Mouse (Mus musculus) heart, embryonic 14.5 days (tissue): Measurements from ENCODE around the gene Sirt3. TPM values are rescaled to one million over a fixed set of nuclear protein-coding genes. Genes with fewer than 3 reads are reported as not detected.

ENCODE experiments used
- ATAC-seq: fragments of 200-750 bp; cut with Nextera tagmentation; 2 replicates; pipeline ENCODE4 v1.8.0; 2017; ENCODE audit warnings: low read depth, moderate TSS enrichment; ENCODE audit not compliant: insufficient number of reproducible peaks, insufficient read depth, low FRiP score
- H3K27ac ChIP-seq, 2 experiments: fragments of 200-500 bp in 1 of 2; fragments of 300-500 bp in 1 of 2; sonication (generic) in 1 of 2; replicated peaks in 1 of 2; 2 replicates each; pipeline ENCODE4 v1.5.1; 2012 to 2014; ENCODE audit warnings: low read depth in 2 of 2, low read length in 2 of 2, control low read depth in 1 of 2, mild to moderate bottlenecking in 1 of 2, mixed read lengths in 1 of 2; ENCODE audit not compliant: control insufficient read depth in 1 of 2, insufficient read depth in 1 of 2
- H3K27me3 ChIP-seq: fragments of 300-500 bp; sonication (generic); 2 replicates; pipeline ENCODE4 v1.6.1; 2014; ENCODE audit warnings: mild to moderate bottlenecking, low read length, control low read depth; ENCODE audit not compliant: control insufficient read depth, insufficient read depth
- H3K36me3 ChIP-seq: fragments of 300-500 bp; sonication (generic); 2 replicates; pipeline ENCODE4 v1.6.1; 2014; ENCODE audit warnings: mild to moderate bottlenecking, control low read depth, low read length, mixed read lengths; ENCODE audit not compliant: control insufficient read depth, insufficient read depth
- H3K4me1 ChIP-seq, 2 experiments: fragments of 200-500 bp in 1 of 2; fragments of 300-500 bp in 1 of 2; sonication (generic) in 1 of 2; 2 replicates each; pipeline ENCODE4 v1.6.1; 2012 to 2014; ENCODE audit warnings: low read length in 2 of 2, control low read depth in 1 of 2, mixed read lengths in 1 of 2; ENCODE audit not compliant: control insufficient read depth in 2 of 2, insufficient read depth in 2 of 2
- H3K4me2 ChIP-seq: fragments of 300-500 bp; sonication (generic); 2 replicates; pipeline ENCODE4 v1.6.1; 2014; ENCODE audit warnings: mild to moderate bottlenecking, low read length
- H3K4me3 ChIP-seq, 2 experiments: fragments of 200-500 bp in 1 of 2; fragments of 300-500 bp in 1 of 2; sonication (generic) in 1 of 2; 2 replicates each; pipeline ENCODE4 v1.5.1; 2012 to 2014; ENCODE audit warnings: low read length in 2 of 2, mild to moderate bottlenecking in 2 of 2, control low read depth in 1 of 2, low read depth in 1 of 2, moderate library complexity in 1 of 2; ENCODE audit not compliant: control insufficient read depth in 1 of 2, insufficient read depth in 1 of 2
- H3K9ac ChIP-seq: fragments of 300-500 bp; sonication (generic); 2 replicates; pipeline ENCODE4 v1.6.1; 2014; ENCODE audit warnings: mild to moderate bottlenecking, low read length
- H3K9me3 ChIP-seq: fragments of 300-500 bp; sonication (generic); 2 replicates; pipeline ENCODE4 v1.6.1; 2016; ENCODE audit warnings: low read length, control low read depth; ENCODE audit not compliant: control insufficient read depth
- WGBS: fragments of 180-500 bp; shearing (Covaris S2); extraction: QIAGEN DNeasy Blood & Tissue Kit; methylation state at CpG from one replicate; pipeline ENCODE4 v1.1.7; 2014; 5-methylcytosine and 5-hydroxymethylcytosine counted together
- polyA plus RNA-seq: library from polyadenylated mRNA; unstranded; fragments of >200 nt; fragmentation: Nextera tagmentation; extraction: Ambion mirVana; gene quantifications from 2 replicates; pipeline ENCODE4 v1.2.1, GENCODE M21; 2014

Gene Sirt3
- polyA plus RNA-seq, 1 experiment from 2014 or later = 48.4 TPM

DNA sequence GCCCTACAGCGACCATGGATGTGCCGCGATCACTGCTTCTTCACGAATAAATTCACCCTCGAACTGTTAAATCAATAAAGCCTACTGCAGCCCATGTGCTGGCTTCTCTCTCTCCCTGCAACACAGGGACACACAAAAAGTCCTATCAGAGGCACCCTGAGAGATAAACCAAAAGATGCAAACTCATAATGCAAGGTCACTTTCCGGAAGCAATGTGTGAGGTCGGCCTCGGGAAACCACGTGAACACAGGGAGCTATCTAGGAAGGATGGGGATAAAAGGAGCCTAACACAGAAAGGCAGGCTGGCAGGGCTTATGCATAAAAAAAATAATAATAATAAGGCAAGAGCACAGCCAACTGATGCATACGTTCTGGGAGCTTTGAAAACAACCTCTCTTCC lies 35.4 kb downstream of the Sirt3 start:
- no peak for ATAC-seq
- Histone ChIP-seq H3K4me2 (no peak overlapping the region), H3K9me3 (no peaks in the 10 kb centered on the region), H3K36me3 (peaks cover 4% of the 10 kb centered on the region), H3K27me3 (peaks cover 23% of the 10 kb centered on the region), H3K9ac (no peak overlapping the region), H3K27ac (no peak overlapping the region), H3K4me1 (peaks cover 0 to 5% of the 10 kb centered on the region in 2 experiments; a peak in 3 of 4 replicates), H3K4me3 (no peak overlapping the region)
- WGBS = 71% methylated on average over 10 of the region's 10 CpGs

DNA sequence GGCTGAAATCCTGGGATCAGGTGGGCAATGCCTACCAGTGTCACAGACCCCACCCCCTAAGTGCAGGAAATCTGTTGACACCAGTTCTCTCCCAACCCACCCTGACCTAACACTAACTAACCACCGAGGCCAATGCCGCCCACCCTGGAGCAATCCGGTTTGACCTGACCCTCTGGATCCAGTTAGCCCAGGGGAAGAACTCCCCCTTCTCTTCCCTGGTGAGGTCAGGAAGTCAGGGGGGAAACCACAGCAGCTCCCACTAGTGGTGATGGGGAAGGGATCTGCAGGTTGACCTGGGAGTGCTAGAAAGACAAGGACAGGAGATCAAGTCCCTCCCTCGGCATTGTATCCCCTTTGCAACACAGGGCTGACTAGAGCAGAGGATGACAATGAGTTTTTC lies 36.4 kb downstream of the Sirt3 start:
- Histone ChIP-seq H3K4me1 (peaks cover 0 to 5% of the 10 kb centered on the region in 2 experiments; a peak in 3 of 4 replicates), H3K9ac (no peak overlapping the region), H3K4me2 (no peak overlapping the region), H3K27ac (no peak overlapping the region), H3K27me3 (peaks cover 30% of the 10 kb centered on the region), H3K9me3 (no peaks in the 10 kb centered on the region), H3K36me3 (no peaks in the 10 kb centered on the region), H3K4me3 (no peak overlapping the region)
- 68% methylated on average over 4 of the region's 4 CpGs for WGBS
- ATAC-seq = no peak

DNA sequence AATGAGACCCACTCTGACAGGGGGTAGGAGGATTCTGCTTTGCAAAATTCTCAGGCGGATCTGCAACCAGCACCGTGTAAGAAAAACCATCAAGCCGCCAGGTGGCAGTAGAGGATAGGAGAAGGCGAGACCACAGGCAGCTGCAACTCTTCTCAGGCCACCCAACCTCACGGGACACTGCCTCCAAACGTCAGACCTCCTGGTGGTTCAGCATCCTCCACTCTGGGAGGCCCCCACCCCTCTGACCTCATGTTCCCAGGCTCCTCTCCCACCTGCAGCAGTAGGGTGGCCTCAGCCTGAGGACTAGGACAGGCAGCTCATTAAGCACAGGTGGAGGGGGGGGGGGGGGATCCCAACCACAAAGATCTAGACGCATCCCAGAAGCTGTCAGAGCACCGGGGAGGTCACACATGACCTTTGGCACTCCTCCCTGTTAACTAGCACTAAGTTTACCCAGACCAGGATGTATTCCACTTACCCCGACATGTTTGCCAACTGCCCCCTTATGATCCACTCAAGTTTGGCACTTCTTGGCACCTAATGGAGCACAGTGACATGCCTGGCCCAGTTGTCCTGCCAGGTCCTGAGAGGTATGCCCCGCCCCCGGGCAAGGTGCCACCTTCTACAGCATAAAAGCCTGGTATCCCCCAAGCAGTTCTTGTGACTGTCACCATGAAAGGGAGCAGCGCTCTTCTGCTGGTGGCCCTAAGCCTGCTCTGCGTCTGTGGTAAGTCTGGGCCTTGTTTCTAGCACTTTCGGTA lies 37.0 kb downstream of the Sirt3 start, which contains the start of gene Scgb1c1:
Scgb1c1 (plus strand) TSS at position 643 of the 761 bp plus-strand sequence.
- H3K27me3 ChIP-seq = peaks cover 36% of the 10 kb centered on the region
- H3K27ac ChIP-seq = no peak within 1 kb of the TSS
- no peak within 1 kb of the TSS for H3K4me2 ChIP-seq
- H3K9ac ChIP-seq = no peak within 1 kb of the TSS
- WGBS = 25% methylated on average over 14 of the region's 14 CpGs
- H3K36me3 ChIP-seq = no peaks in the 10 kb centered on the region
- peaks cover 0 to 5% of the 10 kb centered on the region in 2 experiments; a peak in 3 of 4 replicates for H3K4me1 ChIP-seq
- H3K9me3 ChIP-seq = no peaks in the 10 kb centered on the region
- ATAC-seq = no peak
- no peak within 1 kb of the TSS for H3K4me3 ChIP-seq

GRCm38 (mm10) chr7:140843806-140844205 lies 38.3 kb downstream of the Sirt3 start:
- no peak for ATAC-seq
- H3K4me1 ChIP-seq = peaks cover 0 to 5% of the 10 kb centered on the region in 2 experiments; a peak in 3 of 4 replicates
- H3K27ac ChIP-seq = no peak overlapping the region
- H3K36me3 ChIP-seq = no peaks in the 10 kb centered on the region
- H3K9ac ChIP-seq = no peak overlapping the region
- H3K4me2 ChIP-seq = no peak overlapping the region
- peaks cover 46% of the 10 kb centered on the region for H3K27me3 ChIP-seq
- H3K4me3 ChIP-seq = no peak overlapping the region
- no peaks in the 10 kb centered on the region for H3K9me3 ChIP-seq
- 65% methylated on average over 7 of the region's 7 CpGs for WGBS

- H3K4me2 ChIP-seq = no peak overlapping the region
- no peaks in the 10 kb centered on the region for H3K9me3 ChIP-seq
- H3K4me1 ChIP-seq = no peaks in the 10 kb centered on the region
- WGBS = 35% methylated on average over 18 of the region's 19 CpGs
- no peak overlapping the region for H3K4me3 ChIP-seq
- H3K27me3 ChIP-seq = peaks cover 41% of the 10 kb centered on the region
- no peak overlapping the region for H3K27ac ChIP-seq
- no peak overlapping the region for H3K9ac ChIP-seq
- ATAC-seq = no peak
- no peaks in the 10 kb centered on the region for H3K36me3 ChIP-seq
Observed at GRCm38 (mm10) chr7:140840750-140841735, 41.1 kb downstream of the Sirt3 start.

- ATAC-seq = no peak
- Histone ChIP-seq H3K27me3 (peaks cover 39% of the 10 kb centered on the region), H3K36me3 (no peaks in the 10 kb centered on the region), H3K27ac (no peak overlapping the region), H3K9me3 (no peaks in the 10 kb centered on the region), H3K9ac (no peak overlapping the region), H3K4me3 (no peak overlapping the region), H3K4me2 (no peak overlapping the region), H3K4me1 (no peaks in the 10 kb centered on the region)
- WGBS = 51% methylated on average over 5 of the region's 5 CpGs
Observed at GRCm38 (mm10) chr7:140839556-140839955, 42.6 kb downstream of the Sirt3 start.

GRCm38 (mm10) chr7:140836243-140837115 lies 45.6 kb downstream of the Sirt3 start:
- no peak for ATAC-seq
- no peaks in the 10 kb centered on the region for H3K9me3 ChIP-seq
- H3K9ac ChIP-seq = no peak overlapping the region
- no peak overlapping the region for H3K4me3 ChIP-seq
- 65% methylated on average over 9 of the region's 9 CpGs for WGBS
- no peak overlapping the region for H3K4me2 ChIP-seq
- H3K27me3 ChIP-seq = peaks cover 22% of the 10 kb centered on the region
- no peaks in the 10 kb centered on the region for H3K36me3 ChIP-seq
- H3K4me1 ChIP-seq = no peaks in the 10 kb centered on the region
- H3K27ac ChIP-seq = no peak overlapping the region
